Mouse (Mus musculus): ENCODE measurements around the gene Ppp6r2.

- TF ChIP-seq CTCF (IDR thresholded peaks at IDR 0.05; ENCODE audit: low read depth): no peak
- TF ChIP-seq EP300 (IDR thresholded peaks at IDR 0.05; ENCODE audit: low read depth): no peak
These were observed 78.1 kb downstream of the Ppp6r2 start for GRCm38 (mm10) chr15:89289455-89289854.

Data from liver, embryonic 14.5 days (tissue).